Mouse (Mus musculus) ZHBTc4 (cell line): ENCODE measurements around the gene Cnksr3.

Source experiments
- DNase-seq: peaks from one replicate; pipeline ENCODE4 v3.0.0-alpha.2; 2011; ENCODE audit warnings: low read depth, low spot score

The Cnksr3 gene

DNA sequence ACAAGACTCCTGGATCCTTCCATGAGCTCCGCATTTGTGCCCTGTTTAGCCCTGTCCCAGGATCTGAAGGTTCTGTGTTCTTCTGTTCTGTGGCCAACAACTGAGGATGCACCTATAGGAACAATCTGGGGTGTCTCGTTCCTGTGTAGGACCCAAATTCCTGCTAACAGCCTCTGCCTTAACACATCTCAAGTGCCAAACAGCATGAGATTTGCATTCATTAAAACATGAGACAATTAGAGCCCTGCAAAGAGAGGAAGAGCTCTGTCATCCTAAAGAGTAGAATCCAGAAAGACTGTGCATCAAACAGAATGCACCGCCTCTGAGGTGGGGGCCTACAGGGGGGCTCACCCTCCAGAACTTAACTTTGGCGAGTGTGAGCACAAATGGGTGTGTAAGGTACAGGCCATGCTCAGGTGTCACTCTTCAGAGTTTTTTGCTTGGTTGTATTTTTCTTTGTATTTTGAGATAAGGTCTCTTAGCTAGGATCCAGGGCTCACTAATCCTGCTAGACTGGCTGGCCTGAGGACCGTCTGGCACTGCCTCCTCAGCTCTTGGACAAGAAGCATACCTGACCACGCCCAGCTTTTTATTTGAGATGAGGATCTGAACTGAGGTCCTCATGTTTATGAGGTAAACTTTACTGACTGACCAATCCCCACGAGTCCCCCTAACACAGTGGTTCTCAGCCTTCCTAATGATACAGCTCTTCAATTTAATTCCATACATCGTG is 15.2 kb downstream of the Cnksr3 start:
- DNase-seq = no peak

DNA sequence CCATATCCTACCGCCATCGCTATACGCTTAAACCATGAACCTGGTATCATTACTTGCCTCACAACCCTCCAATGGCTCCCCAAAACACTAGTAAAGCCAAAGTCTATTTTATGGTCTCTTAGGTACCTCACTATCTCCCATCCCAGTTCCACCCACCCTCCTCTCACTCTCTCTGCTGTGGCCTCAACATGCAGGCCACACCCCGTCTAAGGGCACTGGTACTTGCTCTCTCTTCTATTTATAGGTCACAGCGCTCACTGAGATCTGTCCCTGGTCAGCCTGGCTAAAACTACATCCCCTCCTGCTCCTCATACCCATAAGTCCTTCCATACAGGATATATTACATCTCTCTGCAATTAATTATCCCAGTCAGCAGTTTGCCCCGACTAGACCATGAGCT is 16.1 kb downstream of the Cnksr3 start:
- no peak for DNase-seq

DNA sequence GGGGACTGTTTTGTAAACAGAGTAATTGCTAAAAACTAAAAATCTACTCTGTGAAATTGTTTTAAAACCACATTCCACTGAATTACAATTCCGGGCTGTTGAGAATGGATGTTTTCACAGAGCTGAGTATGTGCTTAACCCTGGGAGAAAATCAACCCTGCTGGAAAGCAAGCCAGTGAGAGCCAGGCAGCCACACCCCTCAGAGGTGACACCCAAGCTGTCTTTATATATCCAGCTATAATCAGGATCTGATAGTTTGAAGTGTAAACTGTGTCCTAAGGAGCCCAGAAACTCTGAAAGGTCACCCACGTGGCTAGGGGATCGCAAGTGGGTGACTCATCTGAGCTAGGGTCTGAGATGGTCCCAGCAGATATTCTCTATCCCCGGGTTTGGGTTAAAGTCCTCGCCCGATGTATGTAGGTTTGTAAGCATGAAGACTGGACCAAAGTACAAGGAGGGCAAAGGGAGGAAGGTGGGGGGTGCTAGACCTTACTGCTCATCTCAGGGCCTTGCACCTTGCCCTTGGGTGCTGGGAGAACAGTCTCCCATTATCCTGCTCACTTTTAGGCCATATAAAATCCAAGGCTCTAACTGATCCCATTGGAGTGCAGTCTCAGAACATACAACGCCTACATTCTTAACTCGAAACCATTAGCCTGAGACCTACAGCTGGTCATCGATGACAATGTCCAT is 20.2 kb downstream of the Cnksr3 start:
- peak; percentile 17 for DNase-seq

DNA sequence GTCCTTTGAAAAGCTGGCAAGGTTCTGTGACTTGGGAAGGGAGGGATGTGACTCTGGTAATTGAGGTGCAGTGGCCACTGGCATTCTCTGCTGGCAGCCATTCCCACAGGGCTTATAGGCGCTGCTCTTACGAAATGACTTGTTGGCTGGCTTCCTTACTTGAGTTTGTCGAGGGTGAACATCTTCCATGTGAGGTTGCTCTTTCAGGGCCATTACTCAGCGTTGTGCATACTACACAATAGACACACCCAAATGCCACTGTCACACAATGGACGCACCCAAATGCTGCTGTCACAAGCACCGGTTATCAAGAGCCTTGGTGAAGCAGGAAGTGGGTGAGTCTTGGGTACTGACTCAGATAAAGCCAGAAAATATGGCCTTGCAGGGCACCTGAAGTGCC is 22.8 kb downstream of the Cnksr3 start:
- DNase-seq = peak; percentile 57

DNA sequence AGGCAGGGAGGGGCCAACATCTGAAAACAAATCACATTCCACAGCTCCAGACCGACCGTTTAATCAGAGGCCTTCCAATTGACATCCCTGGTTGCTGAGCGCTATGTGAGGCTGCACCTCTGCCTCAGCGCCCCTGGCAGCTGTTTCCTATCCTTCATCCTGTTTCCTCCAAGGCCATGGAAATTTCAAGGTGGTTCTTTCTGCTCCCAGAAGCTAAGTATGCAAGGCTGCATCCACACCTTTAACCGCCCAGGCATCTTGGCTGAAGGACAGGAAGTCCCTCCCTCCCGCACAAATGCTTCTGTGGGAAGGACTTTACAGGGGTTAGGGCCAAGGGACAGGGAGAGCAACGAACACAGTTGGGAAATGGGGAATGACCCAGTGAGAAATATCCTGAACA is 24.2 kb downstream of the Cnksr3 start:
- DNase-seq = peak; percentile 64

DNA sequence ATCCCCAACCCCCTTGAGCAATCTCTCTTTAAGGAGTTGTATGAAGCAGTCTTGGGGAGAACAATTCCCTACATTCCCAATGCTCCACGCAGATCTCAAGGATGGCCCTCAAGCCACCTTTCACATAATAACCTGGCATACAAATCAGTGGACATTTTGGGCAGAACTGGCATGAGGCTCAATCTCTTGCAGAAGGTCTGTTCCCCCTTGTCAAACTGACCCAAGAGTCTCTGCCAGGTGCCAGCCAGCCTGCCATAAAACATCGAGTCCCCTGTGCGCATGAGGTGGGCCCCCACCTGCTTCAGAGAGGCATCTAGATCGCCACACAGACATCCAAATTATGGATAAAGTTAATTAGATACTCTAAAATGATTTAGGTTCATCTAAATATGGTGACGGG is 25.0 kb downstream of the Cnksr3 start:
- no peak for DNase-seq

DNA sequence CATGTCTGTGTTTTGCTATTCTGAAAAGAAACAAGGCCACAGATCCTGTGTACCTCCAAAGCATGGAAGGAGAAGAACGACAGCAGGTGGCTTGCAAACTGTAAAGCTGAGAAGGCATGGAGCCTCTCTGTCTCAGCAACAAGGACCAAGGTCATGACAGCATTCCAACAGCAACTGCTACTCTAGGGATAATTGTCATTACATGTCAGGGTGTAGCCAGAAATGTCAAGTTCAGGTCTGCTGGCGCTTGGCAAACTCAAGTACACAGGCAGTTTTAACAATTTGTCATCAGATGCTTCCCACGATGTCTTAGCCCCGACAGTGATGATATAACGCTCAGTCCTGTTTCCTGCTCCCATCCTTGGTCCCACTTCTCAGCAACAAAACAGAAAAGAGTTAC is 26.0 kb downstream of the Cnksr3 start:
- no peak for DNase-seq

DNA sequence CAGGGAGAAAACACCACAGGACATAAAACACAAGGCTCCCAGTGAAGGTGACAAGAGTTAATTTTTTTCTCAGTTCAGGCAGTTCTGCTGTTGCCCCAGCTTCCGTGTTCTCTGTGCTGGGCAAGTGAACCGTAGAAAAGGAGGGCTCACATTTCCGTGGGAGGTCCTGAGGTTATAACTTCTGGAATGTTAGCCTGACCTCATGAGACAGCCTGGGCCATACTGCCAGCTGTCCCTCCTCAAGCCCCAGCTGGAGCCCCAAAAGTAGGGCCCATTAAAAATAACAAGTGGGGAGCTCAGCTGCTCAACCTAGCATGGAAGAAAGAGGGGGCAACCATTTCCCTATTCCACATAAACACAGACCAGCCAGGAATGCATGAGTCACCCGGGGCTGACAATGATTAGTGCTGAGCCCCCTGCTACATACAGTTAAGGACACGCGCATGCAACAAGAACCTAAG is 28.8 kb downstream of the Cnksr3 start:
- no peak for DNase-seq

DNA sequence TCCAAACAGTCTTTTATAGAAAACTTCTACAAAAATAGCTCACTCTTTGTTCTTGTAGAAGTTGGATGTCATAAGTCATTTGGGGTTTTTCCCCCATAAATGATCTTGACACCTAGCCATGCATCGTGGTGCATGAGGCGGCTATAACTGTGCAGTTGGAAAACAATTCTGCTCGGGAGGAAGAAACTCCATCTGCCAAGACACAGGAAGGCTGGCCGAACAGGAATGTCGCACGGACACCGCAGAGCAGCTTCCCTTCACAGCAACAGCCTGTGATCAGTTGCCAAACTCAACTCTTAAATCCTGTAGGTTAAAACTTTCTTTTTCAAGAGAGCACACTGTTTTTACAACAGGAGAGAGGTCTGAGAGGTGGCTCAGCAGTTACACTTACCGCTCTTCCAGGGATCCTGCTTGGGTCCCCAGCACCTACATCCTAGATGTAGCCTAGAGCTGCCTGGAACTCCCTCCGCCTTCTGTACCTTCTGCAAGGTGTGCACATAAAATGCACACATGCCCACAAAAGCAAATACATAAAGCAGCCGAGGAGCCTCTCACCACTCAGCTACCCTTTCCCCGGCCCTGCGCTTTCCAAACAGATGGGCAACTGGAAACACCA is 29.4 kb downstream of the Cnksr3 start:
- DNase-seq = no peak

DNA sequence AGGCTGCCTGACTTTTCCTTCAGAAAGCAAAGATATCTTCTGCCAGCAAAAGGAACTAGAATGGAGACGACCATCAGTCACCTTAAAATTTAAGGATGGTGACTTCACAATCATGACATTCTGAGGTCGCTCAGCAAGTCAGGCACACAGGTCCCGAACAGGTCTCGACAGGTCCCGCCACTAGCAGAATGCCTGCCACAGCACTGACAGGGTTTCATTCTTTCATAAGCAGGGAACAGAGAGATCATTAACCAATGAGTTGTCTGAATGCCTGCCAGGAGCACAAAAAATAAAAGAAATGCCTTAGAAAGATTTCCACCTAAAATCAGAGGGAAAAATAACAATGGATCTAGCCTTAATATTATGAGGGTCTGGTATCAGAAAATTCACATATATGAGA is 31.7 kb downstream of the Cnksr3 start:
- DNase-seq = no peak

DNA sequence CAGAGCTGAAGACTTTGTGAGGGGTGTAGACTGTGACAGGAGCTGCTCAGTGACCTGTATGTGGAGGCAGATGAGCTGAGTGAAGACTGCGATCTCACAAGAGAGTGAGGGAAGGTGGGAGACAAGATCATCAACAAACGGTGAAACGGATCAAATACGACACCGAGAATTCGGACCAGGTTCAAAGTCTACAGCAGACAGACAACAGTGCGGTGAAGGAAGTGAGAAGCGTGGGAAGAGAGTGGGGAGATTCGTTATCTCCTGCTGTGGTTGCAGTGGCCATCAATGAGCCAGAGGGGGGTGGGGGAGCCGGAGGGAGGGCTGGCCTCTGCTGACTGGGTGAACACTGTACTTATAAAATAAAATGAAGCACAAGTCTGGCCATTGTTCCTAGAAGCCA is 33.5 kb downstream of the Cnksr3 start:
- DNase-seq = no peak

DNA sequence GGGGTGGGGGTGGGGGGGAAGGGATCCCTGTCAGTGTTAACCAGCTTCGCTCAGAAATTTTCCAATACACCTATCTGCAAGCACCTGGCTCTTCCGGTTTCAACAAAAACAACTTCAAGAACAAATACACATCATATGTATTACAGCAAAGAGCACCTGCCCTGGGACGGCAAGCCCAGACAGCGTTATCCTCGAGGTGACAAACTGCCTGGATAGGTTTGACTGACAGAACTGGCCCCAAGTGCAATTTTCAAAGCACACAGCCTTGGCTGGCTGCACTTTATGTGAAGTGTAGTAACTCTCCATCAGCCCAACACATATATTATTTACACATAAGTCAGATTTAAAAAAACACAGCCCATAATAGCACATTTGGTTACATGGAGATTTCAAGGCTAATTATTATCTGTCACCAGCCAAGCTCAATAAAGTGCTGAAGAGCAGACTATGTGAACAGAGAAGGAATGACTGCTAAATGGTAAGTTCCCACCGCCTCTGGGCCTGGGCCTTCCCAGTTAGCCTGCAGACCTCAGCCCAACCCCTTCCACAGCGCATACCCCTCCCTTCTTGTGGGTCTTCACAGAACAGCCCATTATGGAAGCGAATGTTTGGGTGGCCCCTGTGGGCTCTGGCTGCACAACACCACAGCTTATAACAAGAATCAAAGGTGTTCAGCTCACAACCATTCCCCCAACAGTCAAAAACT is 35.7 kb downstream of the Cnksr3 start:
- no peak for DNase-seq

DNA sequence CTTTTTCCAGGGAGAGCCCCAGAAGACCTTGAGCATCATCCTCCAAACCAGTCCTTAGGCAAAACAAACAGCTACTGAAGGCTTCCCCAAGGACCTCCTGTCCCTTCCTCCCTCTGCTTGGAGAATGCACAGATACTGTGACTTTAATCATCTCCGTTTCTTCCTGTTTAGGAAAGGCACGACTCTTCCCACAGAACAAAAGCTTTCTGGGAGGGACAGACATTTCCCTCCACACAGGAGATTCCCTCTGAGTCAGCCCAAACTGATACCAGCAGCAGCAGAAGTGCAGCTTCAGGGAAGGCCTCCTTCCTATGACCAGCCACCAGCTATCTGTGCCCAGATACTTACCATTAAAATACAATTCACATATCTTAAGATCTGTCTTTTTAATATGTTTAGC is 37.6 kb downstream of the Cnksr3 start:
- DNase-seq = no peak

DNA sequence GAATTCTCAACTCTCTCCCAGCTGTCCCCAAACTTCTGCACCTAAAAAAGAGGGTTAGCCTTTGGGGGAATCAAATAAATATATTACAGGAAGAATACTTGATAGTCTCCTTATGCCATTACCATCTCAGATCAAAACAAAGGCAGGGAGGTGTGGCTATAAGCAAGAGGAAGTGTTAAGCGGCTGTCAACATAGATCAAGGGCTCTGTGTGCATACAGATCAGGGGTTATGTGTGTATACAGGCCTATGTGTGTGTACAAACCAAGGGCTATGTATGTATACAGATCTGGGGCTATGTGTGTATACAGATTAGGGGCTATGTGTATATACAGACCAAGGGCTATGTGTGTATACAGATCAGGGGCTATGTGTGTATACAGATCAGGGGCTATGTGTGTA is 38.9 kb downstream of the Cnksr3 start:
- DNase-seq = no peak

DNA sequence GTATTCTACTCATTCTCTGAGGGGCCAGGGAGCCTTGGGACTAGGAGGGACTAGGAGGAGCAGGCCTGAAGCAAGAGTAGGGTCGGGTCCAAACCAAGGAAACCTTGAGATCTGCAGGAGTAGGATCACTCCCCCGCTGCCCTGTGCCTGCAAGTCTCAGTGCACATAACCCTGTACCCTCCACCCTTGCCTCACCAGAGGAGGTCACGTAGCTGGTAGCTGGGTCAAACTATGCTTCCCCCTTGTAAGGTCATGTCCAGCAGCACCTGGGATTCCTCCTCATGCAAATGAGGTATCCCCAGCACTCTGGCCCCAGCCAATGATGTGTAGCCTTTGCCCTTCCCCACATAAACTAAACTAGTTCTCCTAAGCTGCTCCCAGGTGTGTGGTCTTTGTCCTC is 41.6 kb downstream of the Cnksr3 start:
- DNase-seq = no peak

DNA sequence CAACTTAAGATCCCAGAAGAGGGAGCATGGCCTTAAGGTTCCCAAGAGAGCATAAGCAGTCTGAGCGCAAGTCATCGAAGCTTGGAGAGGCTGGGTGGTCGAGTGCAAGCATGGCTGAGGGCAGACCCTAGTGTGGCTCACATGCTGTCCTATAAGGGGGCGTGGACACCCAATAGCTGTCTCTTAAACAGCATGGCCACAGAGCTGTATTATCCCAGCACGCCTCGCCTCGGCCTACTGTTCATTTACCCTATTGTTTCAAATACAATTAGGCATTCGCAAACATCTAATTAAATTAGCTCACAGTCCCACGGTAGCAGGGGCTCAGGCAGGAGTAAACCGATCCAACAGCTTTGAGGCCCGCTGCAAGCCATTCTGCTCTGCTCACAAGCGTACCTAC is 49.0 kb downstream of the Cnksr3 start:
- DNase-seq = no peak

DNA sequence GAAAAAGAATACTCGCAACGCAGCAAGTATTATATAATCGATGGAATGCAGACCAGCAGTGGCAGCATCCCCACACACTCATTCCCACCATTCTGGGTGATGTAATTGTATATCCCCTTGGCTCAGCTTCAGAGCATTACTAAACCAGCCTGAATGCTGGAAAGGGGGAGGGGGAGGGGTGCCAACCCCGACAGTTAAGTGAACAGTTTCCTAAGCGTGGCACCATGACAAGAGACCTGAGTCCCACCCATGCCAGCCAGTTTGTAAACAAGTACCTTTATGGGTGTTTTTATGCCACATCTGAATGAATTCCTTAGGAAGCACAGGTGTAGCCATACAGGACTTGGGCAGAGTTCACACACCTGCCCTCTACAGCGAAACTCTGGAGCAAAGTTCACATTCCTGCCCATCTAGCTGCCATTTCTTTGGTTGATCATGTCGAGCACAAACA is 53.0 kb downstream of the Cnksr3 start:
- no peak for DNase-seq

DNA sequence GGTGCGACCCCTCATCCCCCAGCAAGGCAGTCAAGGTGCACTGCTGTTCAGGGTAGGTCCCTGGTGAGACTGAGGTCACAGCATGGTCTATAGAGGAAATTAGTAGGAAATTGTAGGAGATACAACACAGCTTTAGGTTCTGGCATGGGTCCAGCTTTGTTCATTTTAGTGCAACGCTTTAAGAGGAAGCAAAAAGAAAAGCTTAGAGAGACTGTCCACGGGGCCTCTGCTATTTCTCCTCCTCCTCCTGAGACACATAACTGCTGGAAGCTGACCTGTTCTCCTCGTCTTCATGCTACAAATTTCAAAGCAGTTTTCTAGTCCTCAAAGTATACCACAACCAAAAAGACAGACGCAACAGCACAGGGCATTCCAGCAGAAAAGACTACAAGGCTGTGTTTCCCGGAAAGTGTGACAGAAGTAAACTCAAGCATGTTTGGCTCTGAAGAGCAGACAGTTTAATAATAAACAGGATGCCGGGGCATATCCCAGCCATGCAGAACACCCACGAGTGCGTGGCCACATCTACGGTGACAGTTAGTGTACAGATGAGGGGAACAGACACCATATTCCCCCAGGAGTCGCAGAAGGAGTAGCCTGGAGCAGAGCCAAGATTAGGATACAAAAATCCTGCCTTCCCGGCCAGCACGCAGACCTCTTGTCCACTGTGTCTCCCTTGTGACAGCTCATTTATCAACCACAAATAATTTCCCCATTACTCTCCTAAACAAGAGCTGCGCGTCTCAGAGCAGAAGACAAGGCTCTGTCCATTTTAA is 53.6 kb downstream of the Cnksr3 start:
- DNase-seq = no peak

DNA sequence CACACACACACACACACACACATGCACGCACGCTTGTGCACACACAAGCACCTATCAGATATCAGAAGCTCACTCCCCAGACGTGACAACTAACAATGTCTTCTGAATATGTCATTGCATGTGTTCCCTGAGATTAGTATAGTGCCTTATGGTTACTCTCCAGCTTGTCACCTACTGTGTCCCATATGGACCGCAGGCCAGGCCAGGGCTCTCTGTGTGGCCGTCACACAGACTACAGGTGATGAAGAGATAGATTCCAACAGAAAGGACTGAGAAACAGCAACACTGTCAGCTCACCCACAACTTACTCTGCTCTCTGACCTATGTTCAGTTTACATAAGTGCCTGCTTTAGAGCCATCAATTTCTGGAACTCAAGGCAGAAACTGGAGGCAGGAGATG is 57.2 kb downstream of the Cnksr3 start:
- DNase-seq = no peak

DNA sequence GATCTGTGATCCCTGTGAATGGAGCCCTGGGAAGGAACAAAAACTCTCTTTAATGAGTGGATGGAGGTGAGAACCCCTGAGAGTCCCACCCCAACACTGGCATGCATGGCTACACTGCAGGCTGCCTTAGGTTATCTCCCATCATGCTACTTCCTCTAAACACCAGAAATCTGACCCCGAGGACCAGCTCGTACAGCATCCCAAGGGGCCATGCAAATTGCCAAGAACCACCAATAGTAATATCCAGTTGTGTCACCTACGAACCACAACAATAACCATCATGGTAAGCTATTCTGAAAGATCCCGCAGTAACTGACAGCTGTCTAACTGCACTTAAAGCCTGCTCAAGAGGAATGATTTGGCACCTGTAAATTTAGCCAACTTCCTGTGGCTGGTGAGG is 59.1 kb downstream of the Cnksr3 start:
- DNase-seq = no peak
